Mouse (Mus musculus): ENCODE data around the gene Alcam. TPM values are rescaled to one million over a fixed set of nuclear protein-coding genes. Genes with fewer than 3 reads are reported as not detected.

Alcam gene
- polyA plus RNA-seq, 1 experiment, result 1.9 TPM

DNA sequence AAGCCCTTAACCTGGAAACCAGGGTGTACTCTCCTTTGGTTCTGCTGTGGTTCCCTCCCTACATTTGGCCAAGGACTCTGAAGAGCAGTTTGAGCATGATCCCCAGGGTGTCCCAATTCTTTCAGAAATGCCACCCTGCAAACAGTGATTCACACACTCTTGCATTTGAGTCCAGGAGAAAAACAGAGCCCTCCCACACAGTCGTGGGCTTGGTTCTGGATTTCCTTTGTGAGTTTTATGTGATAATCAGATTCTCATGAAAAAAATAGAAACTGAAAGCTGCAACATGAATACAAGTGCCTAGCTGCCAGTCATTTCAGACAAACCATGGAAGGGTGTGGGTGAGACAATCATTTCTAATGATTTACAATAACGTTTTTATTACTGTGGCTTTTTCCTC lies 223.9 kb downstream of the Alcam start:
- Histone ChIP-seq H3K4me1 (ENCODE audit: control insufficient read depth, insufficient read depth, low read length) (peaks cover 6% of the 10 kb centered on the region; the same call in 1 of the 2 replicates), H3K4me3 (ENCODE audit: control insufficient read depth, low read depth, low read length) (peak overlapping the region; percentile 76), H3K27ac (ENCODE audit: control insufficient read depth, insufficient read depth, low read depth, low read length) (peak overlapping the region; percentile 94), H3K36me3 (ENCODE audit: control insufficient read depth, insufficient read depth, low read length) (no peaks in the 10 kb centered on the region), H3K27me3 (ENCODE audit: control insufficient read depth, insufficient read depth, low read length) (no peaks in the 10 kb centered on the region)
- no peak for TF ChIP-seq CTCF (IDR thresholded peaks at IDR 0.05; ENCODE audit: control insufficient read depth, insufficient read depth, insufficient replicate concordance, low read depth, low read length)
- no peak for TF ChIP-seq POLR2A (IDR thresholded peaks at IDR 0.05; ENCODE audit: control insufficient read depth, low read depth, low read length)

DNA sequence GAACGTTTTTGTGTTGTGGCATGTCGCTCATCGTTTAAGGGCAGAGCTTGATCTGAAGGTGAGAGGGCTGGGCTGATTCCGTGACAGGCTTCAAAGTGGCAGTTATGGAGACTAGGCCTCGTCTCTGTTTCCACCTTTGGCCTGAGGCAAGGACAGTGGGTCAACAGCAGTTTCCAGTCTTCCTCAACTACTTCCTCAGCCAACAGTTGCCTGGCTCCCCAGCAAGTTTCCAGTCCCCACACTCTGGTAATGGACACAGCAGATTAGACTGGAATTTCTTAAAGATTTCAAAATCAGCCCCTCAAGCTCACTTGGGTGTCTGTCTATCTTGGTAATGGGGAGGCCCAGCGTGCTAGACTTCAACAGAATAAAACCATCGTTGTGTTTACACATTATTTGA lies 224.4 kb downstream of the Alcam start:
- H3K27me3 ChIP-seq (ENCODE audit: control insufficient read depth, insufficient read depth, low read length), result no peaks in the 10 kb centered on the region
- peak overlapping the region; percentile 94 for H3K27ac ChIP-seq (ENCODE audit: control insufficient read depth, insufficient read depth, low read depth, low read length)
- peaks cover 6% of the 10 kb centered on the region; the same call in 1 of the 2 replicates for H3K4me1 ChIP-seq (ENCODE audit: control insufficient read depth, insufficient read depth, low read length)
- H3K36me3 ChIP-seq (ENCODE audit: control insufficient read depth, insufficient read depth, low read length), result no peaks in the 10 kb centered on the region
- TF ChIP-seq POLR2A (IDR thresholded peaks at IDR 0.05; ENCODE audit: control insufficient read depth, low read depth, low read length) (no peak), CTCF (IDR thresholded peaks at IDR 0.05; ENCODE audit: control insufficient read depth, insufficient read depth, insufficient replicate concordance, low read depth, low read length) (no peak)
- H3K4me3 ChIP-seq (ENCODE audit: control insufficient read depth, low read depth, low read length), result peak overlapping the region; percentile 76

DNA sequence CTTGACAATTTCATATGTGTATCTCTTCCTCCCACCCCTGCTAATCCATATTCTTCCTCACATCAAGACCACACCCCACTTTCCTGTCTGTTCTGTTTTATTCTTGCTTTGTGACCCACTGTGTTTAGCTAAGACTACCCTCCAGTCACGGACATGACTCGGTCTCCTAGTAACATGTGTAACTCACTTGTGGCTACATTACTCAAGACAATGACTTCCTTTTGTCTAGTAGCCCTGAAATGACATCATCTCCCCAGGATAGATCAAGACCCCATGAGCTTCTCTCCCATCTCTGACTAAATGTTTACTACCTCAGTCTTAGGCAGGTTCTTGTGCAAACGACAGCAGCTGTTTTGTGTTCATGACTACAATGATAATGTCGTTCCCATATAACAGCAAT lies 231.0 kb downstream of the Alcam start:
- Histone ChIP-seq H3K4me1 (ENCODE audit: control insufficient read depth, insufficient read depth, low read length) (no peaks in the 10 kb centered on the region), H3K36me3 (ENCODE audit: control insufficient read depth, insufficient read depth, low read length) (no peaks in the 10 kb centered on the region), H3K4me3 (ENCODE audit: control insufficient read depth, low read depth, low read length) (no peak overlapping the region), H3K27me3 (ENCODE audit: control insufficient read depth, insufficient read depth, low read length) (no peaks in the 10 kb centered on the region), H3K27ac (ENCODE audit: control insufficient read depth, insufficient read depth, low read depth, low read length) (no peak overlapping the region)
- TF ChIP-seq POLR2A (IDR thresholded peaks at IDR 0.05; ENCODE audit: control insufficient read depth, low read depth, low read length) (no peak), CTCF (IDR thresholded peaks at IDR 0.05; ENCODE audit: control insufficient read depth, insufficient read depth, insufficient replicate concordance, low read depth, low read length) (no peak)

DNA sequence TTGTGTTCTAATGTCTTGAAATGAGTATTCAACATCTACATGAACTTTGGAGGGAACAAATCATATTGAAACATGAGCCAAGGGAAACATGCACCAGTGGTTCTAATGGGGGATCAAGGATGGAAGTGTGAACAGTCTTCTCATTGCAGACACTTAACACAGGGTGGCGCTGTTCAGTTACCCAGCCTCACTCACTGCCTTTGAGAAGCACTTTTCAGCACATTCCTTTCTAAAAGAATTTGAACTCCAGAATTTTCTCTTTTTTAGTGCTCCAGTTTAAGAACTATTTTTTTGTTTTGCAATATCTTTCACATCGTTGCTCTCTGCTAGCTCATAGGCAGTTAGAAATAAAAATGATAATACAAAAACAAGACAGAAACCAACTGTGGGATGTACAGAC lies 234.8 kb downstream of the Alcam start:
- TF ChIP-seq POLR2A (IDR thresholded peaks at IDR 0.05; ENCODE audit: control insufficient read depth, low read depth, low read length), result no peak
- TF ChIP-seq CTCF (IDR thresholded peaks at IDR 0.05; ENCODE audit: control insufficient read depth, insufficient read depth, insufficient replicate concordance, low read depth, low read length), result no peak
- Histone ChIP-seq H3K27ac (ENCODE audit: control insufficient read depth, insufficient read depth, low read depth, low read length) (no peak overlapping the region), H3K4me3 (ENCODE audit: control insufficient read depth, low read depth, low read length) (no peak overlapping the region), H3K4me1 (ENCODE audit: control insufficient read depth, insufficient read depth, low read length) (no peaks in the 10 kb centered on the region), H3K36me3 (ENCODE audit: control insufficient read depth, insufficient read depth, low read length) (no peaks in the 10 kb centered on the region), H3K27me3 (ENCODE audit: control insufficient read depth, insufficient read depth, low read length) (no peaks in the 10 kb centered on the region)

DNA sequence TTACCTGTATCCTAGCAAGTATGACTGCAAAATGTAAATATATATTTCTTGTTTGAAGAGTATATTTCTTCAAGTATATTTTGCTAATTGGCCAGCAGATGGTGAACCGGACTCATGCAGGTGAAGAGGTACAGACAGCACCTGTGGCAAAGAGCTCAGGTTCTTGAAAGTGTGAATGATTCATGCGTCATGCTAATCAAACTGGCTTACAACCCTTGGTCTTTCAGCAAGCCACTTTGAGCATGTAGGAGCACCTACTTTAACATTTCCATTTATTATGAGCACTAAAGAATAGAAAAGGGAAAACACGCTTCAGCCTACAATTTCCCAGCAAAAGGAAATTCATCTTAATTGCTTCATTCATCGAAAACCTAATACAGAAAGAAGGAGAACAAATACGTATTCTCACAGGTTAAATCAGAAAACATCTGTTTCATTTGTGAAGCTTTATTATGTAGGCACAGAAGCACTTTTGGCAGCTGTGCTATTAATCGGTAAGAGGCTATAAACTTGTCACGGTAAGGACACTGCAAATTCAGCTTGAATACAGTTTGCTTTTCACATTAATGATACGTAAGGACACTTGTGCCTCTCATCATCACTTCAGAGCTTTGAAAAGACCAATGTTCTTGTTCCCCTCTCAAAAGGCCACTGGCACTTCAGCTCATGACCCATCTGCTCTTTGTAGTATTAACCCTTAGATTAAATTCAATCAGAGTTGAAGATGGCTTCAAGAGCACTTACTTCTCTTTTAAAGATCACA lies 242.8 kb downstream of the Alcam start:
- TF ChIP-seq CTCF (IDR thresholded peaks at IDR 0.05; ENCODE audit: control insufficient read depth, insufficient read depth, insufficient replicate concordance, low read depth, low read length) (no peak), POLR2A (IDR thresholded peaks at IDR 0.05; ENCODE audit: control insufficient read depth, low read depth, low read length) (no peak)
- Histone ChIP-seq H3K4me1 (ENCODE audit: control insufficient read depth, insufficient read depth, low read length) (no peaks in the 10 kb centered on the region), H3K27me3 (ENCODE audit: control insufficient read depth, insufficient read depth, low read length) (no peaks in the 10 kb centered on the region), H3K4me3 (ENCODE audit: control insufficient read depth, low read depth, low read length) (no peak overlapping the region), H3K27ac (ENCODE audit: control insufficient read depth, insufficient read depth, low read depth, low read length) (no peak overlapping the region), H3K36me3 (ENCODE audit: control insufficient read depth, insufficient read depth, low read length) (no peaks in the 10 kb centered on the region)

DNA sequence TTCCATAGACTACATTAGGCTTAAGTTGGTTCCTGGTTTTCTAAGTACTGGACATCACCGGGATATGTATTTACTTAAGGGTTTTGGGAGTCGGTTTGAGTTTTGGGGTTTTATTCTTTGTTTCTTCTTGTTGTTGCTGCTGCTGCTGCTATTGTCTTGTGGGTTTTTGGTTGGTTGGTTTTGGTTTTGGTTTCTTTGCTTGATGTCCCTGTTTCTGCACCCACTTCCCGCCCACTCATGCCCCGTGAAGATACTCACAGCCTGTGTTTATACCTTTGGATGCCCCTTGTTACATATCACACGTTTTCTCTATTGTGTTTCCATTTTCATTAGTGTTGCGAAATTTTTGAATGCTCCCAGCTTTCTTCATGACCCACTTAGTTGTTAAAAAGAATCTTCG lies 253.8 kb downstream of the Alcam start:
- Histone ChIP-seq H3K4me1 (ENCODE audit: control insufficient read depth, insufficient read depth, low read length) (no peaks in the 10 kb centered on the region), H3K4me3 (ENCODE audit: control insufficient read depth, low read depth, low read length) (no peak overlapping the region), H3K36me3 (ENCODE audit: control insufficient read depth, insufficient read depth, low read length) (no peaks in the 10 kb centered on the region), H3K27ac (ENCODE audit: control insufficient read depth, insufficient read depth, low read depth, low read length) (no peak overlapping the region), H3K27me3 (ENCODE audit: control insufficient read depth, insufficient read depth, low read length) (no peaks in the 10 kb centered on the region)
- TF ChIP-seq POLR2A (IDR thresholded peaks at IDR 0.05; ENCODE audit: control insufficient read depth, low read depth, low read length), result no peak
- no peak for TF ChIP-seq CTCF (IDR thresholded peaks at IDR 0.05; ENCODE audit: control insufficient read depth, insufficient read depth, insufficient replicate concordance, low read depth, low read length)

Data from testis, adult 2 months (tissue).